Mouse (Mus musculus) embryonic facial prominence, embryonic 15.5 days (tissue): ENCODE measurements around the gene Ddx47. TPM values are rescaled to one million over a fixed set of nuclear protein-coding genes. Genes with fewer than 3 reads are reported as not detected.

Experiments
- ATAC-seq: fragments of 200-750 bp; cut with Nextera tagmentation; 2 replicates; pipeline ENCODE4 v1.8.0; 2017; ENCODE audit warnings: low read depth, moderate TSS enrichment; ENCODE audit not compliant: insufficient number of reproducible peaks, low FRiP score, low TSS enrichment
- H3K27ac ChIP-seq: fragments of 300-500 bp; sonication (generic); replicated peaks from 2 replicates; pipeline ENCODE4 v1.5.1; 2015; ENCODE audit warnings: mild to moderate bottlenecking, inconsistent platforms
- H3K27me3 ChIP-seq: fragments of 300-500 bp; sonication (generic); 2 replicates; pipeline ENCODE4 v1.6.1; 2015; ENCODE audit warnings: inconsistent platforms
- H3K36me3 ChIP-seq: fragments of 300-500 bp; sonication (generic); 2 replicates; pipeline ENCODE4 v1.6.1; 2015; ENCODE audit warnings: mild to moderate bottlenecking, inconsistent platforms
- H3K4me1 ChIP-seq: fragments of 300-500 bp; sonication (generic); 2 replicates; pipeline ENCODE4 v1.6.1; 2015; ENCODE audit warnings: inconsistent platforms
- H3K4me2 ChIP-seq: fragments of 300-500 bp; sonication (generic); replicated peaks from 2 replicates; pipeline ENCODE4 v1.6.1; 2015; ENCODE audit warnings: mild to moderate bottlenecking, inconsistent platforms
- H3K4me3 ChIP-seq: fragments of 300-500 bp; sonication (generic); replicated peaks from 2 replicates; pipeline ENCODE4 v1.5.1; 2015; ENCODE audit warnings: mild to moderate bottlenecking, inconsistent platforms
- H3K9ac ChIP-seq: fragments of 300-500 bp; sonication (generic); 2 replicates; pipeline ENCODE4 v1.6.1; 2015; ENCODE audit warnings: inconsistent platforms
- H3K9me3 ChIP-seq: fragments of 300-500 bp; sonication (generic); replicated peaks from 2 replicates; pipeline ENCODE4 v1.6.1; 2016; ENCODE audit warnings: inconsistent platforms
- WGBS: fragments of 180-500 bp; shearing (Covaris S2); methylation state at CpG from one replicate; pipeline ENCODE4 v1.1.7; 2015; 5-methylcytosine and 5-hydroxymethylcytosine counted together
- polyA plus RNA-seq: library from polyadenylated mRNA; unstranded; fragments of >200 nt; fragmentation: Nextera tagmentation; extraction: Ambion mirVana; gene quantifications from 2 replicates; pipeline ENCODE4 v1.2.1, GENCODE M21; 2015

The Ddx47 gene
- 101 and 108 TPM in 2 replicates for polyA plus RNA-seq

- peaks cover 7% of the 10 kb centered on the region for H3K4me1 ChIP-seq
- WGBS = 5% methylated on average over 19 of the region's 19 CpGs
- H3K9me3 ChIP-seq = no peaks in the 10 kb centered on the region
- peaks cover 28% of the 10 kb centered on the region for H3K36me3 ChIP-seq
- peak within 1 kb of the TSS; percentile 82 for H3K4me3 ChIP-seq
- peak within 1 kb of the TSS; percentile 69 for H3K9ac ChIP-seq
- no peaks in the 10 kb centered on the region for H3K27me3 ChIP-seq
- peak; percentile 91 for ATAC-seq
- H3K27ac ChIP-seq = no peak within 1 kb of the TSS
- H3K4me2 ChIP-seq = peak within 1 kb of the TSS; percentile 71
These were observed at the start of gene Ddx47 for GRCm38 (mm10) chr6:135011048-135011733. Gene Ddx47, plus strand, starts transcription at chr6:135011612.

GRCm38 (mm10) chr6:134961858-134962517 is 49.4 kb upstream of the Ddx47 start:
- Histone ChIP-seq H3K9me3 (0 out of 2 replicates have a peak, but pooled peaks cover 3% of the 10 kb centered on the region), H3K27ac (no peak overlapping the region), H3K36me3 (no peaks in the 10 kb centered on the region), H3K27me3 (no peaks in the 10 kb centered on the region), H3K4me2 (no peak overlapping the region), H3K4me3 (no peak overlapping the region), H3K4me1 (no peaks in the 10 kb centered on the region), H3K9ac (no peak overlapping the region)
- ATAC-seq = no peak
- 42% methylated on average over 9 of the region's 9 CpGs for WGBS

- Histone ChIP-seq H3K4me3 (no peak overlapping the region), H3K27ac (no peak overlapping the region), H3K27me3 (no peaks in the 10 kb centered on the region), H3K9me3 (0 out of 2 replicates have a peak, but pooled peaks cover 3% of the 10 kb centered on the region), H3K36me3 (no peaks in the 10 kb centered on the region), H3K4me1 (no peaks in the 10 kb centered on the region), H3K9ac (no peak overlapping the region), H3K4me2 (no peak overlapping the region)
- no peak for ATAC-seq
- 47% methylated on average over 5 of the region's 5 CpGs for WGBS
These were observed 48.9 kb upstream of the Ddx47 start for GRCm38 (mm10) chr6:134962518-134962893.

- 72% methylated on average over 2 of the region's 2 CpGs for WGBS
- 0 out of 2 replicates have a peak, but pooled peaks cover 3% of the 10 kb centered on the region for H3K9me3 ChIP-seq
- H3K27ac ChIP-seq = no peak overlapping the region
- ATAC-seq = no peak
- no peak overlapping the region for H3K4me2 ChIP-seq
- H3K36me3 ChIP-seq = no peaks in the 10 kb centered on the region
- no peaks in the 10 kb centered on the region for H3K27me3 ChIP-seq
- no peaks in the 10 kb centered on the region for H3K4me1 ChIP-seq
- no peak overlapping the region for H3K4me3 ChIP-seq
- no peak overlapping the region for H3K9ac ChIP-seq
These were observed 47.5 kb upstream of the Ddx47 start for GRCm38 (mm10) chr6:134963910-134964309.

- Histone ChIP-seq H3K4me1 (no peaks in the 10 kb centered on the region), H3K36me3 (no peaks in the 10 kb centered on the region), H3K4me3 (no peak overlapping the region), H3K9me3 (0 out of 2 replicates have a peak, but pooled peaks cover 3% of the 10 kb centered on the region), H3K27ac (no peak overlapping the region), H3K9ac (no peak overlapping the region), H3K4me2 (no peak overlapping the region), H3K27me3 (no peaks in the 10 kb centered on the region)
- ATAC-seq = no peak
- 85% methylated on average over 5 of the region's 5 CpGs for WGBS
These were observed 44.7 kb upstream of the Ddx47 start for GRCm38 (mm10) chr6:134966681-134967080.

GRCm38 (mm10) chr6:134968326-134968725 is 43.1 kb upstream of the Ddx47 start:
- no peak overlapping the region for H3K27ac ChIP-seq
- no peak overlapping the region for H3K4me3 ChIP-seq
- 0 out of 2 replicates have a peak, but pooled peaks cover 3% of the 10 kb centered on the region for H3K9me3 ChIP-seq
- no peaks in the 10 kb centered on the region for H3K36me3 ChIP-seq
- H3K9ac ChIP-seq = no peak overlapping the region
- H3K4me2 ChIP-seq = no peak overlapping the region
- WGBS = 54% methylated on average over 1 of the region's 1 CpGs
- ATAC-seq = no peak
- no peaks in the 10 kb centered on the region for H3K4me1 ChIP-seq
- H3K27me3 ChIP-seq = no peaks in the 10 kb centered on the region

GRCm38 (mm10) chr6:134969498-134969897 is 41.9 kb upstream of the Ddx47 start:
- H3K4me3 ChIP-seq = no peak overlapping the region
- H3K27me3 ChIP-seq = no peaks in the 10 kb centered on the region
- H3K36me3 ChIP-seq = no peaks in the 10 kb centered on the region
- 0 out of 2 replicates have a peak, but pooled peaks cover 3% of the 10 kb centered on the region for H3K9me3 ChIP-seq
- H3K4me2 ChIP-seq = no peak overlapping the region
- H3K9ac ChIP-seq = no peak overlapping the region
- H3K27ac ChIP-seq = no peak overlapping the region
- no peak for ATAC-seq
- WGBS = 88% methylated on average over 2 of the region's 2 CpGs
- no peaks in the 10 kb centered on the region for H3K4me1 ChIP-seq

- ATAC-seq = peak; percentile 58; the same call in 1 of the 2 replicates
- Histone ChIP-seq H3K36me3 (no peaks in the 10 kb centered on the region), H3K4me1 (no peaks in the 10 kb centered on the region), H3K9me3 (no peaks in the 10 kb centered on the region), H3K9ac (no peak overlapping the region), H3K4me2 (no peak overlapping the region), H3K4me3 (no peak overlapping the region), H3K27me3 (no peaks in the 10 kb centered on the region), H3K27ac (no peak overlapping the region)
- 51% methylated on average over 4 of the region's 4 CpGs for WGBS
These were observed 39.3 kb upstream of the Ddx47 start for GRCm38 (mm10) chr6:134972096-134972495.

- ATAC-seq = no peak
- no peak overlapping the region for H3K9ac ChIP-seq
- H3K27me3 ChIP-seq = no peaks in the 10 kb centered on the region
- no peaks in the 10 kb centered on the region for H3K9me3 ChIP-seq
- no peak overlapping the region for H3K4me2 ChIP-seq
- H3K36me3 ChIP-seq = no peaks in the 10 kb centered on the region
- H3K4me1 ChIP-seq = peaks cover 5% of the 10 kb centered on the region; the same call in 1 of the 2 replicates
- no peak overlapping the region for H3K27ac ChIP-seq
- WGBS = 39% methylated on average over 6 of the region's 6 CpGs
- no peak overlapping the region for H3K4me3 ChIP-seq
These were observed 34.8 kb upstream of the Ddx47 start for GRCm38 (mm10) chr6:134976628-134977027.

GRCm38 (mm10) chr6:134981231-134982062 is 30.0 kb upstream of the Ddx47 start, which contains the start of gene Apold1:
Gene Apold1, plus strand, starts transcription at chr6:134981718.
- H3K4me3 ChIP-seq = peak within 1 kb of the TSS; percentile 18
- no peaks in the 10 kb centered on the region for H3K9me3 ChIP-seq
- 27% methylated on average over 22 of the region's 22 CpGs for WGBS
- ATAC-seq = 0 out of 2 replicates have a peak, but pooled peaks have one; percentile 8
- H3K36me3 ChIP-seq = no peaks in the 10 kb centered on the region
- peak within 1 kb of the TSS; percentile 45 for H3K4me2 ChIP-seq
- peaks cover 14% of the 10 kb centered on the region for H3K4me1 ChIP-seq
- H3K9ac ChIP-seq = no peak within 1 kb of the TSS
- peak within 1 kb of the TSS; percentile 22; the same call in 1 of the 2 replicates for H3K27ac ChIP-seq
- no peaks in the 10 kb centered on the region for H3K27me3 ChIP-seq
